Mouse (Mus musculus) MEL (cell line): ENCODE data around the gene Nkg7.

Experiments
- CTCF ChIP-seq, 3 experiments: IDR thresholded peaks in 2 of 3; conservative IDR thresholded peaks in 1 of 3; 2 replicates each; pipeline ENCODE4 v1.5.1; 2011 to 2012; ENCODE audit warnings: low read length in 3 of 3, low read depth in 2 of 3, mild to moderate bottlenecking in 2 of 3, improper control_type of control experiment in 1 of 3, inconsistent platforms in 1 of 3, mixed read lengths in 1 of 3, moderate library complexity in 1 of 3; ENCODE audit not compliant: control insufficient read depth in 1 of 3, insufficient read depth in 1 of 3, poor library complexity in 1 of 3, severe bottlenecking in 1 of 3
- E2F4 ChIP-seq: IDR thresholded peaks from 2 replicates; pipeline ENCODE4 v1.6.1; 2011; ENCODE audit warnings: low read depth, low read length, improper control_type of control experiment, borderline replicate concordance
- GATA1 ChIP-seq: IDR thresholded peaks from 2 replicates; pipeline ENCODE4 v1.6.1; 2011; ENCODE audit warnings: low read depth, low read length, improper control_type of control experiment
- POLR2A ChIP-seq, 2 experiments: IDR thresholded peaks; 2 replicates each; pipeline ENCODE4 v1.6.1; 2011 to 2012; ENCODE audit warnings: low read length in 2 of 2, mild to moderate bottlenecking in 2 of 2, control low read depth in 1 of 2, improper control_type of control experiment in 1 of 2, low read depth in 1 of 2, moderate library complexity in 1 of 2; ENCODE audit not compliant: control insufficient read depth in 1 of 2, insufficient read depth in 1 of 2, poor library complexity in 1 of 2
- TAL1 ChIP-seq: IDR thresholded peaks from 2 replicates; pipeline ENCODE4 v1.6.1; 2012; ENCODE audit warnings: mild to moderate bottlenecking, inconsistent platforms, low read length, moderate library complexity, mixed read lengths
- TCF12 ChIP-seq: IDR thresholded peaks from 2 replicates; pipeline ENCODE4 v1.6.1; 2014; ENCODE audit warnings: low read depth, mild to moderate bottlenecking, inconsistent platforms, low read length, improper control_type of control experiment, moderate library complexity
- USF1 ChIP-seq: IDR thresholded peaks from 2 replicates; pipeline ENCODE4 v1.6.1; 2014; ENCODE audit warnings: low read depth, mild to moderate bottlenecking, inconsistent platforms, low read length, improper control_type of control experiment, moderate library complexity

- TF ChIP-seq GATA1 (no peak), CTCF (IDR thresholded peaks at IDR 0.05 in 2 of 3, conservative IDR thresholded peaks at IDR 0.05 in 1 of 3; ENCODE audit: control insufficient read depth in 1 of 3, insufficient read depth in 1 of 3, low read depth in 2 of 3, low read length in 3 of 3, poor library complexity in 1 of 3, severe bottlenecking in 1 of 3) (no peak), E2F4 (no peak), TAL1 (no peak), POLR2A (IDR thresholded peaks at IDR 0.05; ENCODE audit: control insufficient read depth in 1 of 2, insufficient read depth in 1 of 2, low read depth in 1 of 2, low read length in 2 of 2, poor library complexity in 1 of 2) (no peak), TCF12 (no peak), USF1 (no peak)
These were observed 3.6 kb downstream of the Nkg7 start, which contains the start of gene Cldnd2 for GRCm38 (mm10) chr7:43440482-43440881.
